Mouse (Mus musculus) MEL (cell line): ENCODE results near the gene Unc5cl. TPM values are rescaled to one million over a fixed set of nuclear protein-coding genes. Genes with fewer than 3 reads are reported as not detected.

ENCODE experiments used
- DNase-seq: peaks from one replicate; pipeline ENCODE4 v3.0.0; 2011; ENCODE audit warnings: low read depth, low spot score
- H3K27ac ChIP-seq: 2 replicates; pipeline ENCODE4 v1.5.1; 2012; ENCODE audit warnings: low read depth, mild to moderate bottlenecking, control low read depth, low read length, moderate library complexity; ENCODE audit not compliant: control insufficient read depth
- H3K27me3 ChIP-seq, 2 experiments: fragments of 150-350 bp in 1 of 2; sonication (generic) in 1 of 2; 2 replicates each; pipeline ENCODE4 v1.6.1; 2012; ENCODE audit warnings: low read length in 2 of 2, mild to moderate bottlenecking in 2 of 2, improper control_type of control experiment in 1 of 2, moderate library complexity in 1 of 2; ENCODE audit not compliant: insufficient read depth in 2 of 2, control insufficient read depth in 1 of 2
- H3K36me3 ChIP-seq, 2 experiments: 2 replicates each; pipeline ENCODE4 v1.6.1; 2012 to 2014; ENCODE audit warnings: low read length in 2 of 2, improper control_type of control experiment in 1 of 2, inconsistent platforms in 1 of 2, mild to moderate bottlenecking in 1 of 2; ENCODE audit not compliant: insufficient read depth in 2 of 2, control insufficient read depth in 1 of 2
- H3K4me1 ChIP-seq, 2 experiments: fragments of 150-350 bp in 1 of 2; sonication (generic) in 1 of 2; 2 replicates each; pipeline ENCODE4 v1.6.1; 2012; ENCODE audit warnings: low read length in 2 of 2, improper control_type of control experiment in 1 of 2, mild to moderate bottlenecking in 1 of 2; ENCODE audit not compliant: insufficient read depth in 2 of 2, control insufficient read depth in 1 of 2
- H3K4me3 ChIP-seq, 2 experiments: fragments of 150-350 bp in 1 of 2; sonication (generic) in 1 of 2; 2 replicates each; pipeline ENCODE4 v1.5.1; 2012; ENCODE audit warnings: low read depth in 2 of 2, low read length in 2 of 2, mild to moderate bottlenecking in 2 of 2, moderate library complexity in 2 of 2, control low read depth in 1 of 2, improper control_type of control experiment in 1 of 2; ENCODE audit not compliant: control insufficient read depth in 1 of 2, insufficient read depth in 1 of 2
- H3K79me2 ChIP-seq: 2 replicates; pipeline ENCODE4 v1.6.1; 2012; ENCODE audit warnings: mild to moderate bottlenecking, low read length, moderate library complexity; ENCODE audit not compliant: control insufficient read depth, poor library complexity, insufficient read depth
- H3K9ac ChIP-seq: 2 replicates; pipeline ENCODE4 v1.6.1; 2012; ENCODE audit warnings: low read depth, mild to moderate bottlenecking, control low read depth, low read length, moderate library complexity; ENCODE audit not compliant: control insufficient read depth, poor library complexity, severe bottlenecking
- H3K9me3 ChIP-seq: fragments of 150-350 bp; sonication (generic); replicated peaks from 2 replicates; pipeline ENCODE4 v1.6.1; 2012; ENCODE audit warnings: mild to moderate bottlenecking, low read length, improper control_type of control experiment, moderate library complexity; ENCODE audit not compliant: insufficient read depth
- E2F4 ChIP-seq: IDR thresholded peaks from 2 replicates; pipeline ENCODE4 v1.6.1; 2011; ENCODE audit warnings: low read depth, low read length, improper control_type of control experiment, borderline replicate concordance
- EP300 ChIP-seq, 2 experiments: IDR thresholded peaks; 2 replicates each; pipeline ENCODE4 v1.6.1; 2011; ENCODE audit warnings: improper control_type of control experiment in 2 of 2, low read length in 2 of 2, low read depth in 1 of 2, mild to moderate bottlenecking in 1 of 2
- JUND ChIP-seq: IDR thresholded peaks from 2 replicates; pipeline ENCODE4 v1.6.1; 2011; ENCODE audit warnings: low read depth, mild to moderate bottlenecking, improper control_type of control experiment, low read length
- KAT2A ChIP-seq: conservative IDR thresholded peaks from 2 replicates; pipeline ENCODE4 v1.6.1; 2012; ENCODE audit warnings: low read depth, low read length, improper control_type of control experiment, inconsistent platforms
- MAFK ChIP-seq: IDR thresholded peaks from 2 replicates; pipeline ENCODE4 v1.6.1; 2011; ENCODE audit warnings: low read depth, mild to moderate bottlenecking, low read length, improper control_type of control experiment, borderline replicate concordance
- MAX ChIP-seq: IDR thresholded peaks from 2 replicates; pipeline ENCODE4 v1.6.1; 2011; ENCODE audit warnings: low read length, improper control_type of control experiment
- MAZ ChIP-seq: IDR thresholded peaks from 2 replicates; pipeline ENCODE4 v1.6.1; 2012; ENCODE audit warnings: low read depth, mild to moderate bottlenecking, inconsistent platforms, low read length, improper control_type of control experiment
- MEF2A ChIP-seq: IDR thresholded peaks from 2 replicates; pipeline ENCODE4 v1.6.1; 2014; ENCODE audit warnings: low read depth, mild to moderate bottlenecking, inconsistent platforms, low read length, improper control_type of control experiment; ENCODE audit not compliant: poor library complexity, insufficient replicate concordance, severe bottlenecking; ENCODE audit errors: extremely low read depth
- MXI1 ChIP-seq: IDR thresholded peaks from 2 replicates; pipeline ENCODE4 v1.6.1; 2011; ENCODE audit warnings: mild to moderate bottlenecking, low read depth, low read length, improper control_type of control experiment
- MYC ChIP-seq: IDR thresholded peaks from 2 replicates; pipeline ENCODE4 v1.6.1; 2011; ENCODE audit warnings: low read depth, mild to moderate bottlenecking, low read length, improper control_type of control experiment, moderate library complexity
- NELFE ChIP-seq: IDR thresholded peaks from 2 replicates; pipeline ENCODE4 v1.6.1; 2011; ENCODE audit warnings: low read depth, low read length, improper control_type of control experiment
- POLR2AphosphoS2 ChIP-seq: IDR thresholded peaks from 2 replicates; pipeline ENCODE4 v1.6.1; 2011; ENCODE audit warnings: low read length, improper control_type of control experiment
- POLR2AphosphoS5 ChIP-seq: IDR thresholded peaks from 2 replicates; pipeline ENCODE4 v1.6.1; 2012; ENCODE audit warnings: low read depth, borderline replicate concordance, mild to moderate bottlenecking, inconsistent platforms, low read length, moderate library complexity, mixed read lengths
- RAD21 ChIP-seq: IDR thresholded peaks from 2 replicates; pipeline ENCODE4 v1.6.1; 2011; ENCODE audit warnings: mild to moderate bottlenecking, low read depth, low read length, improper control_type of control experiment
- RCOR1 ChIP-seq: IDR thresholded peaks from 2 replicates; pipeline ENCODE4 v1.6.1; 2012; ENCODE audit warnings: low read depth, mild to moderate bottlenecking, inconsistent platforms, low read length, improper control_type of control experiment
- SMC3 ChIP-seq: IDR thresholded peaks from 2 replicates; pipeline ENCODE4 v1.6.1; 2011; ENCODE audit warnings: low read depth, low read length, improper control_type of control experiment
- TAL1 ChIP-seq: IDR thresholded peaks from 2 replicates; pipeline ENCODE4 v1.6.1; 2012; ENCODE audit warnings: mild to moderate bottlenecking, inconsistent platforms, low read length, moderate library complexity, mixed read lengths
- TCF12 ChIP-seq: IDR thresholded peaks from 2 replicates; pipeline ENCODE4 v1.6.1; 2014; ENCODE audit warnings: low read depth, mild to moderate bottlenecking, inconsistent platforms, low read length, improper control_type of control experiment, moderate library complexity
- UBTF ChIP-seq: IDR thresholded peaks from 2 replicates; pipeline ENCODE4 v1.6.1; 2012; ENCODE audit warnings: low read depth, mild to moderate bottlenecking, inconsistent platforms, low read length, improper control_type of control experiment, moderate library complexity, borderline replicate concordance; ENCODE audit not compliant: insufficient read depth
- ZC3H11A ChIP-seq: IDR thresholded peaks from 2 replicates; pipeline ENCODE4 v1.6.1; 2012; ENCODE audit warnings: low read depth, mild to moderate bottlenecking, inconsistent platforms, low read length, improper control_type of control experiment
- ZKSCAN1 ChIP-seq: IDR thresholded peaks from 2 replicates; pipeline ENCODE4 v1.6.1; 2012; ENCODE audit warnings: low read depth, mild to moderate bottlenecking, inconsistent platforms, low read length, improper control_type of control experiment, moderate library complexity
- polyA plus RNA-seq, 2 experiments: library from polyadenylated mRNA; stranded (reverse) in 1 of 2; unstranded in 1 of 2; fragments of >175 nt in 1 of 2; fragments of >200 nt in 1 of 2; gene quantifications; 2 replicates each; pipeline versions ENCODE4 v1.2.1 to v1.2.4; 2012; ENCODE audit warnings: low replicate concordance in 2 of 2, low read depth in 1 of 2; ENCODE audit not compliant: insufficient read length in 2 of 2, insufficient read depth in 1 of 2, missing spikeins in 1 of 2
- total RNA-seq: library from RNA; depleted of rRNA; stranded (reverse); fragments of 300-350 nt; gene quantifications from 2 replicates; pipeline ENCODE4 v1.2.3, GENCODE M21; 2012

Gene Unc5cl
- total and polyA plus RNA-seq, 3 experiments, result 4.7 to 7.7 TPM; not detected in 1

DNA sequence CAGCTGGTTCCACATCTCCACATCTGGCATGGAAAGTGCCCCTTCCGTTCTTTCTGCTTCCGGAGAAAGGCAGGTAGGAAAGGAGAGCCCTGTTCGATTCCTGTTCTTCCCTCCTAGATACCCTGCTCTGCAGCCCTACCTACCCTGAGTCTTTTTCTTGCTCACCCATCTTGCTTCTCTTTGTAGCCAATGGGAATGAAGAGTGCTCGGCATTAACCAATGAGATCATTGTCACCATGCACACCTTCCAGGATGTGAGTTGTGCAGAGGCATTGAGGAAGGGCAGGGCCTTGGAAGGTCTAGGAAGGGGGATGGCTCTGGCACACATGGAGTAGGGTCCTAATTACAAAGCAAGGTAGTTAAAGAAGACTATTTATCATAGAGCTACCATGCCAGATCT lies 8.7 kb downstream of the Unc5cl start:
- Histone ChIP-seq H3K9me3 (no peaks in the 10 kb centered on the region), H3K9ac (no peak overlapping the region), H3K4me3 (no peak overlapping the region), H3K27me3 (no peaks in the 10 kb centered on the region), H3K79me2 (no peaks in the 10 kb centered on the region), H3K4me1 (no peaks in the 10 kb centered on the region), H3K36me3 (no peaks in the 10 kb centered on the region), H3K27ac (no peak overlapping the region)
- no peak for DNase-seq
- TF ChIP-seq EP300 (IDR thresholded peaks at IDR 0.05; ENCODE audit: low read depth in 1 of 2, low read length in 2 of 2) (no peak), MYC (no peak), MXI1 (no peak), MEF2A (no peak), UBTF (no peak), SMC3 (no peak), ZKSCAN1 (no peak), TAL1 (no peak), MAFK (no peak), JUND (no peak), NELFE (no peak), E2F4 (no peak), RCOR1 (no peak), POLR2AphosphoS2 (no peak), KAT2A (no peak), MAX (no peak), POLR2AphosphoS5 (no peak), TCF12 (no peak), RAD21 (no peak)

DNA sequence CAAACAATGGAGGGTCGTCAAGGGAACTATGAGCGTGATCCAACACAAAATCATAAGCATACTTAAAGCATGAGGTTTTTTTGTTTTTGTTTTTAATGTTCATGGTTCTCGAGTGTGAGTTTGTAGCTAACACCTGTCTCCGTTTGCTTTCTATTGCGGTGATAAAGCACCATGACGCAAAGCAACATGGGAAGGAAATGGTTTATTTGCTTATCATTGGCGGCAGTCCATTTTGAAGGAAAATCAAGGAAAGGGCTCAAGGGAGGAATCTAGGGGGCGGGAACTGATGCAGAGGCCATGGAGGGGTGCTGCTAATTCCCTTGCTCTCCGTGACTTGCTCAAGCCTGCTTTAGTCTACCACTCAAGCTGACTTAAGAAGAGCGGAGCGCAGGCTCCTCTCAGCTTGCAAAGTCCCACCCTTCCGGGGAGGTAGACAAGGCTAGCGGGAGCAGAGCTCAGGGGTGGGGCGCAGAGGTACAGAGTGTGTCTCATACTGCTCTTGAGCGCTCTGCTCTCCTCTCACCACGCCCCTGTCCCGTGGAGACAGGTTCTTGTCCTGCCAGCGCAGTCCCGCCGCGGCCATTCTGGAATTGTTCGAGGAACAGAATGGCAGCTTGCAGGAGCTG lies 12.2 kb downstream of the Unc5cl start:
- Histone ChIP-seq H3K4me3 (no peak overlapping the region), H3K27ac (no peak overlapping the region), H3K79me2 (no peaks in the 10 kb centered on the region), H3K27me3 (no peaks in the 10 kb centered on the region), H3K4me1 (no peaks in the 10 kb centered on the region), H3K36me3 (no peaks in the 10 kb centered on the region), H3K9ac (no peak overlapping the region), H3K9me3 (no peaks in the 10 kb centered on the region)
- no peak for DNase-seq
- no peak for TF ChIP-seq RCOR1
- no peak for TF ChIP-seq ZC3H11A
- TF ChIP-seq TAL1, result no peak
- no peak for TF ChIP-seq POLR2AphosphoS5
- no peak for TF ChIP-seq MAZ
- no peak for TF ChIP-seq UBTF
- no peak for TF ChIP-seq MYC
